Mouse (Mus musculus) hematopoietic stem cell, adult 5-6 weeks (primary cell): ENCODE results near the gene Dock7. TPM values are rescaled to one million over a fixed set of nuclear protein-coding genes. Genes with fewer than 3 reads are reported as not detected.
A peak's percentile ranks its signal among the peaks of the same experiment; 100 is the strongest.
"Not testable (repeated sequence)": the region's sequence is repeated elsewhere in the genome, so short reads cannot be mapped to it uniquely, and the experiment has no call there.

Experiments
- ATAC-seq, 2 experiments: fragments of 125-278 bp in 1 of 2; replicated peaks in 1 of 2; 2 replicates each; pipeline ENCODE4 v1.8.0; 2016 to 2017; ENCODE audit warnings: inconsistent platforms in 2 of 2, mild to moderate bottlenecking in 2 of 2, moderate number of reproducible peaks in 2 of 2, low read depth in 1 of 2, moderate TSS enrichment in 1 of 2; ENCODE audit not compliant: low FRiP score in 2 of 2, poor library complexity in 2 of 2, severe bottlenecking in 2 of 2, insufficient read depth in 1 of 2, low TSS enrichment in 1 of 2
- total RNA-seq: library from RNA; stranded (forward); fragments of 172-1452, 232-1000 nt; gene quantifications from 2 replicates; pipeline ENCODE4 v1.2.3, GENCODE M21; 2017

Dock7 gene
- total RNA-seq, 1 experiment from 2014 or later, result 72.2 TPM

DNA sequence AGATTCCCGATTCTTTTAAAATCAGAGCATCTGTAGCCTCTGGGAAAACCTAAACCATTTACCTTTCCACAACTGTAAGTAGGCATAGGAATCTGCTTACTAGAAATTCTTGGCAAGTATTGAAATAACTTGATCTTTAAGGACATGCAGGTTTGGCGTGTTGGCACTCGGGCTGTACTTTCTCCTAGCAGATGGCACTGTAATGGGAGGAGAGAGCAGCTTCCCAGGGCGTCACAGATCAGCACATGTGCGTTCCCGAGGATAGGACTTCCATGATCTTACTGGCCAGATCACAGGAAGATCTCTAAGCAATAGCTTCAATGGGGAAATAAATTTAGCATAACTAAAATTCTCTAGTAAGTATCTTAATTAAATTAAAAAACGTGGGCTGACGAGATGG lies 164.7 kb downstream of the Dock7 start:
- ATAC-seq, result no peak

DNA sequence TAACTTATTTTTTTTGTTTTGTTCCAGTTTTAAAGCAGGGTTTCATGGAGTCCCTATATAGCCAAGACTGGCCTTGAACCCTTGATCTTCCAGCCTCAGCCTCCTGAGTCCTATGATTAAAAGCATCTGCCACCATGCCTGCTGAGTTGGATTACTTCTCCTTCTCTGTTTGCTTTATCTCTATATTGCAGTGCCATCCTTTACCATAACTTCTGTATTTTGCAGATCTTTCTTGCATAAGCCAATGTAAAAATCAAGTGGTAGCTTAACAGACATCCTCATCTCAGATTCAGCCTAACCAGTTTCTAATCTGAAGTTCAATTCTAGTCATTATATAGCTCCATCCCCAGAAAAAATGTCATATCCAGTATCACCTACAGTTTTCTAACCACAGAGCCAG lies 170.2 kb downstream of the Dock7 start:
- no peak for ATAC-seq

DNA sequence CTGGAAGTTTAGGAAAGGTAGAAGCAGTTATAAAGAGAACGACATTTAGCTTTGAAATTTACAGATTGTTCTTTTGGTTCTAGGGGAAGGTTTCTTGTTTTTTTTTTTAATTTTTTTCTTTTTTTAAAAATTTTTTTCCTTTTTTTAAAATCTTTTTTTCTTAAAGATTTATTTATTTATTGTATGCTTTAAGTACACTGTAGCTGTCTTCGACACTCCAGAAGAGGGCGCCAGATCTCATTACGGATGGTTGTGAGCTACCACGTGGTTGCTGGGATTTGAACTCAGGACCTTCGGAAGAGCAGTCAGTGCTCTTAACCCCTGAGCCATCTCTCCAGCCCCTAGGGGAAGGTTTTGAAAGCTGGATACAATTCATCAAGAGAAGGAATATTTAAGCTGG lies 182.5 kb downstream of the Dock7 start:
- ATAC-seq, result not testable (repeated sequence)

DNA sequence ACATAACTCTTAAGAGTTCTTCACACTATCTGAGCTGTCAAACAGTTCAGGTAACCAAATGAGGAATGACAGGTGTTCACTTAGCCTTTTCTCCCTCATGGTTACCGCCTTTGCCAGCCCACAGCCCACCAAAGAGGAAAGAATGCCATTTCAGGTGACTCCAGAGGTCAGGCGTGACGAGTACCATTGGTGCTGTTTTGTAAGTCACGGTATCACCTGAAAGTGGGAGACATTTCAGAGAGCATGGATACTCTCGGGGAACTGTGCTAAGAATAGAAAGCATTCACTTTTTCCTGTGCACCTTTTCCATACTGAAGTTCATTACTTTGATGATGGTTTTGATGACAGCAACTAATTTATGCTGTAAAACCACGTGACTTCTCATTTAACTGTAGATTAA lies 184.7 kb downstream of the Dock7 start:
- ATAC-seq, result no peak

DNA sequence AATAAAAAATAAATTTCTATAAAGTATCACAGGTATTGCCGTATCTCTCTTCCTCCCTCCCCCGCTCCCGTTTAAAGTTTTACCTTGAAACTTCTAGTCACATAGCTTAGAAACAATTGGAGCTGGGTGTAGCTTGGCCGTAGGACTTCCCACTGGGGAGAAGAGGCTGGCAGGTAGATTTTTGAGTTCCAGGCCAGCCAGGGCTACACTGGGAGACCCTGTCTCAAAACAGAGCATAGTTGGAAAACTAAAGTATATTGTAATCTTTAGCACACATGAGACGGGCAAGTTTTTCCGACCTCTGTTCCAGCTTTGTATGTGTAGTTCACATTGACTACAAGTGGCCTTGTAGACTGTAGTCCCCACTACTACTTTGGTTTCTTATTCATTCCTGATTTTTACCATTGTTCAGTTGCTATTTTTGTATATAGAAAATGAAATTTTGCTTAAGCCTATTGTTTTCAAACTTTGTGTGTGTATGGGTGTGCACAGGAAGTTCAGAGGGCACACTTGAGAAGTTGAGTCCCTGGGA lies 195.4 kb downstream of the Dock7 start:
- ATAC-seq, result no peak

DNA sequence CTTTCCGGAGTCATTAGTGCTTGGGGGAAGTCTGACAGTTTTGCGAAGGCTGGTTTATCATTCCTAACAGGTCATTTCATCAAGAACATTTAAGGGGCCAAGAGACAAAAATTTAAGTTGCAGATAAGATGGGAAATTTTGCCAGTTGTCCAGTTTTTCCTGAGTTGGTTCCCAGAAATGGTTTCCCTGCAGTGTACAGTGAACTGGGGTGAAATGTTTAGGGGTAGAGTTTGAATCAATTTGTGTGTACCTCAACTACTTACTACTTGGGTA lies 195.9 kb downstream of the Dock7 start:
- ATAC-seq, result no peak

DNA sequence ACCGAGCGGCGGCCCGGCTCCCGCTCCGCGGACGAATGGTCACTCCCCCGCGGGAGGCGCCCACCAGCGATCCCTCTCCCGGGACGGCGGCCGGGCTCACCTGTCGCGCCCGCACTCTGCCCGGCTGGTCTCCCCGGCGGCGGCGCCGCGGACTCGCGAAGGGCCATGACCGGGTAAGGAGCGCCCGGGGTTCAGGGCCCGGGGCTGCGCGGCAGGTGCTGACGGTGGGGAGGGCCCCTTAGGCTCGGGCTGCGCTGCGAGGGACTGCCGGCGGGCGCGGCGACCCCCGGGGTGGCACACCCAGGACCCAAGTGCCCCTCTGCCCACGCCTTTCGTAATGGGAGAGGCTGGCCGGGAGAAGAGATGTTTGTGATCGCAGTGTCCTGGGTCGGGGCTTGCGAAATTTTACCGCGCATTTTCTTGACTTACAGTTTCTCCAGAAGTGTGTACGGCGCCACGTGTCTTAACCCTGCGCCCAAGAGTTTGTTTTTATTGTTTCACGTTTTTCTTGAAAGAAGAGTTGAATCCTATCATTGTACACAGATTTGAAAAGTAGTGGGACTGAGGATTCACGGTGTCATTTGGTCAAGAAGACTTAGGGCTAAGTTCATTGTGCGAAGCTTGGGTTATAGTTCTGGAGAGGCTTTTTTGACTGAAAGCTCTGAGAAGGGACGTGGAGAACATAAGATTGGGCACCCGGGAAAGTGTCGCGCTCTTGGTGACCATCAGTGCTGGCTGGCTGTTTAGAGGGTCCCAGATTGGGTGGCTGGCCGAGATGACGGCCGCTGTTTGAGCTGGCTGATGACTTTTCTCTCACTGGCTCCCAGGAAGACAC lies 196.4 kb downstream of the Dock7 start:
- ATAC-seq, result no peak

DNA sequence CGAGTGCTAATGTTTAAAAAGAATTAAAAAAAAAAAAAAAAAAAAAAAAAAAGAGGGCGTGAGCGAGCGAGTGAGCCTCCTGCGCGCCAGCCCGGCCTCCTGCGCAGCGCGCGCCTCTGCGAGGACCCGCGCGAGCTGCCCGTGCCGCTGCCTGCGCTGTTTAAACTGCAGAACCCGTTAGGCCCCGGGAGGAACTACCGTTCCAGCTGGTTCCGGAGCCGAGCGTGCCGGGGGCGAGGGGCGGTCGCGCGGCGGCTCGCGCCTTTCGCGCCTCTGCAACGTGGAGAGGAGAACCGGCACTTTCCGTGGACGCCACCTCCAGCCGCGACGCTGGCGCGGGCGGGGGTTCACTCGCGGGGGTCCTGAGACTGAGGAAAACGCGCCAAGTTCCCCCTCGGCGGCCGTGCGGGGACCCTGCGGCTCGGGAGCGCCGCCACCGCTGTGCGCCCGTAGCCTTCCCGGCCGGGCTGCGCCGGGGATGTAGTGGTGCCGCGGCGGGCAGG lies 197.1 kb downstream of the Dock7 start, which contains the start of gene Usp1:
Gene Usp1, plus strand, starts transcription at position 243 of the 503 bp plus-strand sequence.
- no peak for ATAC-seq

DNA sequence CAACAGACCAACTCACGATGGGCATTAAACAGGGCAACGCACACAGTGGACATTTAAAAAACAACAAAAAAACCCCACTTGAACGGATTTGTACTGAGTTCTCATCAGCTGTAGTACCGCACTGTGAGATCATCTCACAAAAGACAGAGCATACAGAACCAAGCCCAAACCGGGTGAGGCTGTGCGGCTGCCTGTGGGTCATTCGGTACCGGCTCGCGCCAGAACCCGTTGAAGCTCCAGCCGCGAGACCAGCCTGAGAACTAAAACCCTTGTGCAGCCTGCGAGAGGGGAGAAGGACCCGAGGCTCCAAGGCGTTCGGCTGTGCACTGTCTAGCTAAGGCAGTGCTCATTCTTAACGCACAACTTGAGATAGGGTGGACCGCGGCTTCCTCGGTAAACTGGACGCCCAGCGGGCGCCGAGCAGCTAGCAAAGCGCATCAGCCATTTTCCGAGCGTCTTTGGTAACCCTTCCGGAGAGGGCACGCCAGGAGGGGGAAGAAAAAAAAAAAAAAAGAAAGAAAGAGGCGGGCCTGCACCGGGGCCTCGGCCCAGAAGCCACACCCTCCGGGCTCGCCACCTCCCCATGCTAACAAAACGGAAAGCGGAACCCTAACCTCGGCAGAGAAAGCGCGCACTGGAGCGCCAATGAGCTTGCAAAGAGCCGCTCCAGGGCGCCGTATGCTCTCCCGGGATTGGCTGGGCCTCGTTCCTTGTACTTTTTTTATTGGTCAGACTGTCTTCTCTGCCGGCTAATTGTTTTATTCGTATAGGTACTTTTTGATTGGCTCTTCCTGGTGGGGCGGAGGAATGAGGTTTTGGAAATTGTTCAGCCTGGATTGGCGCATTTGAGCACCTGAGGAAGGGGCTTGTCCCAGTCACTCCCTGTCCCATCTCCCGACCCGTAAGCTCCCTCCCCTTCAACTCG lies 197.8 kb downstream of the Dock7 start:
- peak; percentile 93 to 96 for ATAC-seq

DNA sequence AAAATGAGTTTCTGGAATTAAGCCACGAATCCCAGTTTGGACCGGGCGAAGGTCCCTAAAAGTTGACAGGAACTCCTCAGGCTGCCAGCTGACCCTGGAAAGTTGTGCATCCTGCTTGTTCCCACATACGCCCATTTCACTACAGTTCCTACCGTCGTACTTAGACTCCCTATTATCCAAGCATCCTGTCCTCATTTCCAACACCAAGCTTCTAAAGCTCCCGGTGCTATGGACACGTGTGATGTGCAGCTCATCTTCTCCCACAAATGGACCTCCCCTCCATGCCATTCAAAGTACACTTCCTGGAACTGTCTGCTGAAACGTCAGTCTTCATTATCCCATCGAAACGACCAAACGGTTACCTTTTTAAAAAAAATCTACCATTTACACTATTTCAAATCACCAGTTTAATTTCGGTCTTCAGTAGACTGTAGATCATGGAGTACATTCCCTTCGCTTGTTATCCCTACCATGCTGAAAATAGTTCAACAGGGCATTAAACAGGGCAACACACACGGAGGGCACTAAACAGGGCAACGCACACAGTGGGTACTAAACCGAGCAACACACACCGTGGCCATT lies 198.6 kb downstream of the Dock7 start:
- ATAC-seq, result no peak

DNA sequence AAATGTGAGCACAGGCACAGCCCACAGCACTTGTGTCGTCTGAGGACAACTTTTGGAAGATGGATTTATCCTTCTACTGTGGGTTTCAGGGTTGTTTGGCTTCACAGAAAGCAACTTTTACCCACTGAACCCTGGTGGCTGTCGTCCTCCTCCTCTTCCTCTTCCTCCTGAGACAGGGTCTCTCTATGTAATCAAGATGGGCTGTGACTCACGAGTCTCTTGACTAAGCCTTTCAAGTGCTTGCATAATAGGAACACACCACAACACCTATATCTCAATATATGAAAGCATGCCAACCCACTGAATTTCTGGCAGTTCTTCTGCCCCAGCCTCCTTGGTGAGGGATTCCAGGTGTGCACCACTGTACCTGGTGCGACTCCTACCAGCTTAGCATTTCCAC lies 199.8 kb downstream of the Dock7 start:
- ATAC-seq, result no peak

DNA sequence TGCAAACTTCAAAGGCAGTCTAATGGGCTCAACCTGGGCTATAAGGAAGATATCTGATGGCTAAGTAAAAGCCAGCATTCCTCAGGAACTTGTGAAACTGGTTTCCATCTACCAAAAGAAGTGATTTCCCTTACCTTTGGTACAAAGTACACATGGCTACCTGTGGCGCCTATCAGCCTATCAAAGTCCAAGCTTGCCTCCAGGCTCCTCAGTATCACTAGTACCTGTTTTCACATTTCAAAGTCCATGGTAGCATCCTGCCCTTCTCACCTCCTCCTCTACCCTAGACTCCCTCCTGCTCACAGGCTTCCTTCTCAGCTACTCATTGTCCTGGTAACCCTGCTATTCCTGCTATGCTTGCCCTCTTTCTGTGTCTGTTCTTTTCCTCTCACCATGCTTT lies 202.5 kb downstream of the Dock7 start:
- no peak for ATAC-seq

DNA sequence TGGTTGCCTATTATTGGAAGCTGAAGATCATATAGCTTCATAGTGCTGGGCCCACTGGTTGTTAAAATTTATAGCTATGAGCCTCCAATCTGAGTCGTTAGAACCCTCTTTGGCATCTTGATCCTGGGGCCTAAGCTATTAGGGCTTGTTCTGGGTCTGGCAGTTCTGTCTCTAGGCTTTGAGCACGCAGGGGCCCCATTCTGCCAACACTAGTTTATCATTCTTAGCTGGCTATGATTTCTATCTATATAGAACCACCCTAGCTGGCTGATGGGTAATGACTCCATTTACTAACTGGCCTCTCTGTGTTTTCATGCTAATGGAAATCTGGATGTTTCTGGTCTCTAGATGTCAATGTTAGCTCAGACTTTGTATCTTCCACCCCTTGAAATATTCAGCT lies 203.0 kb downstream of the Dock7 start:
- no peak for ATAC-seq

DNA sequence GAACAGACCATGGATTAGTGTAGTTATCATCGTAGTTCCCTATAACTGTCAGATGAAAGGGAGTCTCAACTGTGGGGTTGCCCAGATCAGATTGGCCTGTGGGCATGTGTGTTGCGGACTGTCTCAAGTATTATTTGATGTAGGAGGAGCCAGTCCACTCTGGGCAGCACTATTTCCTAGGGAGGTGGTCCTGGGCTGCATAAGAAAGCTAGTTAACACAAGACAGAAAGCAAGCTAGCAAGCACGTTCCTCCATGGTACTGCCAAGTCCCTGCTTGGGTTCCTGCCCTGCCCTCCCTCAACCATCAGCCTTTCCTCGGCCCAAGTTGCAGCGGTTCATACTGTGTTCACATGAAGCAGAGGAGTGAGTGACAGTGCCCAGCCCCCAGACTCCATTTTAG lies 210.5 kb downstream of the Dock7 start:
- ATAC-seq, result no peak

DNA sequence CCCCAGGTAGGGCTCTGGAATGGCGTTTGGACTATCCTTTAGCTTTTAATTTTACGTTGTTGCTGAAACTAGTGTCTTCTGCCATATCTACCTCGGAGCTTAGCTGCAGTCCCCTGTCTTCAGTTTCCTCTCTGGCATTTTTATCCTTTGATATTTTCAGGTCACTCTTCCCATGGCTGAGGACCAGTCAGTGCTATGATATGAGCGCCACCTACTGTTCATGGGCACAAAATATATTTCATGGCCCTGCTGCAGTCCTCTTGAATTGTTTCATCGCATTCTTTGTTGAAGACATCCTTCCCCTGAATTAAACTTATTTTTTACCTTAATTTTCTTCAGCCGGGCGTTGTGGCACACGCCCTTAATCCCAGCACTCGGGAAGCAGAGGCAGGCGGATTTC lies 233.6 kb downstream of the Dock7 start:
- peak; percentile 66 to 75; a peak in 3 of 4 replicates for ATAC-seq
